Mouse (Mus musculus): Measurements from ENCODE around the gene Dnase2b. TPM values are rescaled to one million over a fixed set of nuclear protein-coding genes. Genes with fewer than 3 reads are reported as not detected.

Gene Dnase2b
- not detected for polyA plus RNA-seq (2017; shearing (Covaris generic))

DNA sequence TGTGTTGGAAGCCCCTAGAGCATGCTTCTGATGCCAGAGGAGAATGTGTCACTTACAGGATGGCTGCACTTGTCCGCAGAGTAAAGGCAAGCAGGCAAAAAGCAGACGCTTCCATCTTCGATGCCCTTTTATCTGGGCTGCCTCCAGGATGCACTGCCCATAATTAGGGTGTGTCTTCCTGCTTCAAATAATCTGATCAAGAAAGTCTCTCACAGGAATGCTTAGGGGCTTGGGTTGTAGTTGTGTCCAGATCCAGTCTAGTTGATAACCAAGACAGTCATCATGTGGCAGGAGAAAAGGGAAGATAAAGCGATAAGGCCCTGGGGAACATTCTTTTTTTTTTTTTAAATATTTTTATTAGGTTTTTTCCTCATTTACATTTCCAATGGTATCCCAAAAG lies at the start of gene Dnase2b:
Gene Dnase2b, minus strand, starts transcription at position 101 of the 400 bp plus-strand sequence.
- ATAC-seq: no peak

- no peak for ATAC-seq
Measured at GRCm38 (mm10) chr3:146661907-146662306, 46.5 kb upstream of the Dnase2b start.

- no peak for ATAC-seq
Measured at GRCm38 (mm10) chr3:146661001-146661400, 45.6 kb upstream of the Dnase2b start.

GRCm38 (mm10) chr3:146659321-146659720 lies 43.9 kb upstream of the Dnase2b start:
- ATAC-seq: no peak

GRCm38 (mm10) chr3:146658061-146658639 lies 42.8 kb upstream of the Dnase2b start:
- ATAC-seq: no peak

GRCm38 (mm10) chr3:146657433-146657832 lies 42.0 kb upstream of the Dnase2b start:
- ATAC-seq: no peak

DNA sequence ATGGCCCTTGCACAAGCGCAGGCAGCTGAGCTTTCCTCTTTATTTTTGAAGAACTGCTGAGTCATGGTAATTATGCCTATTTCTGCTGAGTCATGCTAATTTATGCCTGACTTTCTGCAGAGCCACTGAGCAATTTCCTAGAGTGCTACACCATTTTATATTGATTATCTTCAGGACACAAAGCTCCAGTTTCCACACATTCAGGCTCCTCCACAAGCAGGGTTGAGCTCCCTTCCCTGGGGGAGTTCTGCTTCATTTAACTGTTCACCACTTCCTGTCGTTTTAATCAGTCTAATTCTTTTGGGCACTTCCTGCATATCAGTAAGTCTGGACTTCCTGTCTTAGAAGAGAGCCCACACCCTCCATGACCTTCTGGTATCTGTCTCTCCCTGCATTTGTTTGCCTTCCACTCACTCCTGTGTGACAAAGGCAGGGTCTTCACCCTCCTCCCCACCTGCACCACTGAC lies 39.7 kb upstream of the Dnase2b start:
- ATAC-seq: peak; percentile 54

GRCm38 (mm10) chr3:146653692-146654091 lies 38.3 kb upstream of the Dnase2b start:
- ATAC-seq: no peak

- ATAC-seq: no peak
Measured at GRCm38 (mm10) chr3:146652431-146652830, 37.0 kb upstream of the Dnase2b start.

DNA sequence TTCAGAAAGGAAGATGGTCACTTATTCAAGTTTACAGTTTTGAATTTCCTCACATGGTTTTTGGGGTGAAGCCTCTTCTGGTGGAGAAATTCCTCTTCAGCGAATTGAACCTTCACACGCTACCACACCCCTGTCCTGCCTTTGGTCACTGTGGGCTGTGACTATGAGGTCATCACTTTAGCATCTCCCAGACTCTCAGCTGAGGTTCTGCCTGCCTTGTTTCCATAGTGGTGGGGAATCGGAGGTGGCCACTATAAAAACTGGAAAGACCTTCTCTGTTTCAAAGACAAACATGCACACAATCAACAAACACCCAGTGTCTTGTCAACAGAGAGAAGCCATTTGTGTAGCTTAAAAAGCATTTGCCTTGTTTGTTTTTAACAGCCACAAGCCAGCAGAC lies 35.8 kb upstream of the Dnase2b start, which contains the start of gene 4930503B20Rik:
Gene 4930503B20Rik, minus strand, starts transcription at position 101 of the 400 bp plus-strand sequence.
- no peak for ATAC-seq

GRCm38 (mm10) chr3:146650716-146651115 lies 35.3 kb upstream of the Dnase2b start:
- no peak for ATAC-seq

DNA sequence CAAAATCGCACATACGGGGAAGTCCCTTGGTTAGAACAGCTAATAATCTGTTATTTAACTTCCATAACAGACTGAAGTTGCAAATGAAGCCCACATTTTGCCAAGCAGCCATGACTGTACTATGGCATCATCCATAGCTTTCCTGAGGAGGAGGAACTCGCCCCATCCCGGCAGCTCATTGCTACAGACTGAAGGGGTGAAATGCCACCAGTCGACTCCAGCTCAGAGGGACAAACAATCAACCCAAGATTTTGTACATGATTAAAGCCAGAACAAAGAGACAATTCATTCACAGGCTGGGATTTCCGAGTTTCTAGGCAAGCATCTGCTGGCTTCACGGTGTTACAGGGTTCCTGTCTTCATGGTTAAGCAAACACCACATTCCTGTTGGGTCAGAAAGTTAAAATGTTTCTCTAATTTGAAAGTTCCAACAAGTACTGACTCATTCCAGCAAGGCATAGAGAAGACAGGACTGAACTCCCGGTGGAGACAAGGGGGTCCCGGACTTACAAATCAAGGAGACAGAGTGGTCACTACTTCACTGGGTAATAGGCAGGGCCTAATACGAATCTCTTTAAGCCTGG lies 34.0 kb upstream of the Dnase2b start:
- no peak for ATAC-seq

DNA sequence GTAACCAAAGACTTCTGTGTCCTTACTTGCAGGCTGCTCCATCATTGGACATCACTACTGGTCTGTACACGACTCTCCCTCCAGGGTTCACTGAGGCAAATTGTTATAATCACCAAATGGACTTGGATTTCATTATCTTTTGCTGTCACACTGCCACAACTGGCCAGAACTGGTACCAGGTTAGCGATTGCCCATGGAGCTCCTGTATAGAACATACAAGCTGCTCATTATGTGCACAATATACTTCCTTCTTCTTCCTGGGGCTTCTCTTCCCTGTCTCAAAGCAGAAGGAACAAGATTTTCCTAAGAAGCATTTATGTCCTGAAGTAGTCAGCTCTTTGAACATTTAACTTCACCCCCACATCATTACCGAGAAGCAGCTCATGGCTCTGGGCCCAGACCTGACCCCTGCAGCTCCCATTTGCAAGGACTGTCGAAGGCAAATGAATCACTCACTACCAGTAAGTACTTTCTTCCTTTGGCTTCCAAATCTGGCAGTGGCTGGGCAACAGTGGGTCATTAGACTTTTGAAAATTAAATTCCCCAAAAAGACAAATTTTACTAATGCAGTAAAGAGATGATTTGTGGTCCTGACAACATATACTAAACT lies 26.5 kb upstream of the Dnase2b start:
- ATAC-seq: no peak

DNA sequence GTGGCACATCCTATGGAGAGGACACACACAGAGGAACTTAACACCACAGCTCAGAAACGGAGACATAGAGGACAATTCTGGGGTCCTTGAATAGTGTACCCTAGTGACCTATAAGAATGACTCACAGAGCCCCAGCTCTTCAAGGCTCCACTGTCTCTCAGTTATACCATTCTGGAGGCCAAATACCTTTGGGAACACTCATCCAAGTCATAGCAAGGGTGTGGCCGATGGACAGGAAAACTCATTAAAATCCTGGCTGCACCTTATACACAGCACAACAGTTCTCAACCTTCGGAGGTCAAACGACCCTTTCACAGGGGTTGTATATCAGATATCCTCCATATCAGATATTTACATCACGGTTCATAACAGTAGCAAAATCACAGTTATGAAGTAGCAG lies 17.1 kb upstream of the Dnase2b start:
- ATAC-seq: no peak

DNA sequence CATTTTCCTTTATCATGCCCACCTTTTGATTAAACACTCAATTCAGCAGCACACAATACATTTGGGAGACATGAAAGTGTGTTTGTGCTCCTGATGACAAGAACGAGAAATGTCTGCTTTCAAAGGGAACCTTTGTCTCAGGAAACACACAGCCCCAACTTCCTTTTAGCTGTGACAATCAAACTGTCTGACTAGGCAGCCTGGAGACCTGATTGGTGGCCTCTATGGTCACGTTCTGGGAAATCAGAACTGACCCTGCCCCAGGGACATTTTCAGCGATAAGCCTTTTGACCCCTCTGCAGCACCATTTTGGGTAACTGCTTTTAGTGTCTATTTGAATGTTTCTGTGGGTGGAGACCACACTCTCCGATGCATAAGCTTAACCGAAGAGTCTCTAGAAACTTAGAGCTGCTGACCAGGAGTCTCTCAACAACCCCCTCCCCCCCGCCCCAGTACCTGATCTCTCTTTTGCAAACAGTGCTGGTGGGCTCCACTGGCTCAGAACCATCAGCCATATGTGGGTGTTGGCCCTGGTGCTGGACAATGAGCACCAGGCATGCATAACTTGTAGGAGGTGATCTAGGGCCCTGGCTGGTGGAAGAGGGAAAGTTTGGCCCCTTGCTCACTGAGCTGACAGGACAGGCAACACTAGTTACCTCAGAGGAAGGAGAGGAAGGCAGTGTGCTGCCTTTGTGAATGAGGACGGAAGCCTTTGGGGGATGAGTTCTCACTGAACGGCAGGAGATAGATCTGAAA lies 13.0 kb upstream of the Dnase2b start:
- ATAC-seq: no peak

GRCm38 (mm10) chr3:146625766-146626165 lies 10.4 kb upstream of the Dnase2b start:
- no peak for ATAC-seq

DNA sequence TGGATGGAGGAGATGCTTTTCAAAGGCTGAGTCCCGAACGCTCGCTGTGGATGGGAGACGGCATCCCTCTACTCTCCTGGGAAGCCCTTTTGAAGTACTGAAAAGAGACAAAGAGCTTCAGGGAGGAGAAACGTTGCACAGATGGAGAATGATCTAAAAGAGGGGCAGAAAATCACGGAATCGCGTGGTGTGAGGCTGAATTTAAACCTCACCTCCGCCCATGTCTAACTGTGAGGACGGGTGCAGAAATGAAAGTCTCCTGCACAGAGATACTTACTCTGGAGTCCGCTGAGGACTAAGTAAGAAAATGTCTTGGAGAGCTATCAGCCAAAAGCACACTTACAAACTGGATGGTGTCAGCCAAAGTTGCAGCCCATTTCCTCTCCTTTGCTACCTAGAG lies 6.6 kb upstream of the Dnase2b start:
- ATAC-seq: no peak

DNA sequence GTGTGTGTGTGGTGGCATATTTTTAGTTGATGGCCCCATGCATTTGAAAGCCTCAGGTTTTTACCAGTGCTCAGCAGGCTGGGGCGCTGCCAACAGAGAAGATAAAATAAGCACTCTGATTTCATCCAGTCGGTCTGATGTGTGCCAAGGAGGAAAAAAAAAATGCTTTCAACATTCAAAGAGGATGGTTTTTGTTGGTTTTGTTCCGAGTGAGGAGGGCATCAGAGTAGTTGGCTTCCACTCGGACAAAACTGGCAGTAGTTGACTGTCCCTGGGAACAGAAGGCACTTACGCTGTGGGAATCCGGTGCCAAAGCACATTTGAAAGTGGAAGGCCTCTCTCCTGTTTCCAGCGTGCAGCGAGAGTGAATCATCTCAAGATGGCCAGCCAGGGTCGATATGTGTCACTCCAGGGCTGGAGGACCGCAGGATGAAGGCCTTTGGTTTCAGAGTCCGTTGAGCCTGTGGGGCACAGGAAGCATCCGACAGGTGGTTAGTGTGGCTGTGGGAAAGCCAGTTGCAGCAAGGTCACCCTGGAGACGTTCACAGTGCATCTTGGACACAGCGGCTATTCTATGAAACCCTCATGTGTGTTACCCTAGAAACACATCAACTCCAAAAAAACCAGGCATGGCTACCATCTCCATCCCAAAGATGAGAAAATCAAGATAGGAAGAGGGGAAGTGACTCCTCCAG lies 5.3 kb upstream of the Dnase2b start:
- no peak for ATAC-seq

- no peak for ATAC-seq
Measured at GRCm38 (mm10) chr3:146620101-146620500, 4.7 kb upstream of the Dnase2b start.

GRCm38 (mm10) chr3:146618357-146618756 lies 3.0 kb upstream of the Dnase2b start:
- no peak for ATAC-seq

DNA sequence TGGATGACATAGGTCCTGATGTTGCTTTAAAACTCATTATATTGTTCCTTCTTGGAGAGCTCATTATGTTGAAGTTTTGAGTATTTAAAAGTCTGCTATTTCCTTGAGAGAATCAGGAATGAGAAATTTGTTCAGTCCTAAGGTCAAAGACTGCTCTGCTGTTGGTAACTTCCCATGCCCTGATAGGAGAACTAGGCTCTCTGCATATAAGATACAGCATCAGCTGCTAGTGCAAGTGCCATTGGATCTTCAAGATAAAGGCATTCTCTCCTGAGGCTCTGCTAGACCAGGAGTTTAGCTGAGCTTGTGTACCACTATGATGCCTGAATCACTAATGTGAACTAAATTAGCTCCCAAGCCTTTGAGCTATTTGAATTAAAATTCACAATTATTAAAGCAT lies 2.5 kb upstream of the Dnase2b start:
- no peak for ATAC-seq

GRCm38 (mm10) chr3:146616533-146617283 lies 1.3 kb upstream of the Dnase2b start:
- ATAC-seq: no peak

All from CD4-positive, CD25-positive, alpha-beta regulatory T cell, adult 4 months (primary cell).